Mouse (Mus musculus) layer of hippocampus, adult 9-10 months (tissue): ENCODE results near the gene Cyp2c39.
"Not testable (repeated sequence)": the region's sequence is repeated elsewhere in the genome, so short reads cannot be mapped to it uniquely, and the experiment has no call there.

Source experiments
- DNase-seq: peaks from one replicate; pipeline ENCODE4 v3.0.0; 2022; ENCODE audit warnings: low spot score

The Cyp2c39 gene

GRCm38 (mm10) chr19:39510534-39510933 is at the start of gene Cyp2c39:
TSS of gene Cyp2c39 (plus strand) at chr19:39510862.
- DNase-seq, result no peak

GRCm38 (mm10) chr19:39462941-39463340 is 47.7 kb upstream of the Cyp2c39 start, which contains the start of gene Cyp2c38:
TSS of gene Cyp2c38 (minus strand) at chr19:39463075.
- DNase-seq, result no peak

GRCm38 (mm10) chr19:39463923-39464322 is 46.7 kb upstream of the Cyp2c39 start:
- no peak for DNase-seq

GRCm38 (mm10) chr19:39483961-39484360 is 26.7 kb upstream of the Cyp2c39 start:
- DNase-seq, result not testable (repeated sequence)

- DNase-seq, result no peak
Observed at GRCm38 (mm10) chr19:39506341-39506740, 4.3 kb upstream of the Cyp2c39 start.

DNA sequence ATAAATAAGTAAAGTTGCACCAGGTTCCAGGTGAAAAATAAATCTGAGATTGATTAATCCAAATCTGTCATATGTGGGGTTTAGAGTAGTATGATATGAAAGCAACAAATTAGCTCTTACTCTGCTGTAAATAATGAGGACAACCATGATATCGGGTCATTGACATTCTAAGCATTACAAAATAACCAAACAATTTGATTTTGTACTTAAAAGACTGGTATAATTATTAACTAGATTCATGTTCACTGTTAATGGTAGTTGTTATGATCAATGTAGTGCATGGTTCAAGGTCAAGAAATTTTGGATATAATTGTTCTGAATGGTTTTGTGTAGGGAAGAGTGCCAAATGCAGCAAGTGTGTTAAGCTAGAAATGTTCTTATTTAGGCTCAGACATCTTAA is 1.1 kb upstream of the Cyp2c39 start:
- no peak for DNase-seq
